Comparison of ENCODE assay signal across 9 mouse cellular contexts in the genomic region with DNA sequence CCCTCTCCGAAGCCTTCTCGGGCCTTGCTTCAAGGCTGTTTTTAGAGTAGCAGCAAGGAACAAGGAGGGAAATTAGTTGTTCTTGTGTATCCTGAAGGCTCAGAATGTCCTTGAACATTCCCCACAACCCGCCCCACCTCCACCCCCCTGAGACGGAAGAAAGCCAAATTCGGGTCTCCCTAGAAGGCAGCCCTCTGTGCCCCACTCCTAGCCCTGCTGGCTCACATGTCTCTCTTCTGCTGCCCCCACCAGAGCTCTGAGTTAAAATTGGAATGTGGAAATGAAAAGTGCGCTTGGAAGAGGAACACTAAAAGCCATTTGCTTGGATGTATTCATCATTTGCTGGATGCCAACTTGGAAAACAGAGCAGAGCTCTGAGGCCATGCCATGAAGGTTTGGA. TPM values are rescaled to one million over a fixed set of nuclear protein-coding genes. Genes with fewer than 3 reads are reported as not detected.
A peak's percentile ranks its signal among the peaks of the same experiment; 100 is the strongest.
DNase-seq lines count a peak whose midpoint lies in the region; ATAC-seq lines count a peak whose summit lies in the region.
"Had no signal": no experiment of that assay in that cellular context is flagged by ENCODE, and none has a peak within 500 bp of the region (broad histone marks: within the 10 kb centered on the region; RNA-seq: fewer than 3 reads in every experiment).

No protein-coding gene starts in this region.

- 0 out of 2 replicates have a peak overlapping the region, but pooled peaks have one; percentile 24 for H3K27ac ChIP-seq in hindbrain, embryonic 11.5 days (ENCODE audit: low read depth, low read length)
- H3K27ac ChIP-seq in hindbrain, embryonic 10.5 days, result no peak overlapping the region
- peak overlapping the region; percentile 87 for H3K27ac ChIP-seq in embryonic facial prominence, embryonic 14.5 days (replicated peaks; ENCODE audit: low read depth, low read length)
- H3K27ac ChIP-seq in midbrain, embryonic 10.5 days (replicated peaks), result peak overlapping the region; percentile 61
- H3K27ac ChIP-seq: neural tube, embryonic 12.5 days had no signal

- no peaks in the 10 kb centered on the region for H3K9me3 ChIP-seq in hindbrain, embryonic 11.5 days (ENCODE audit: control insufficient read depth, low read length)
- H3K9me3 ChIP-seq in hindbrain, embryonic 10.5 days, result no peaks in the 10 kb centered on the region
- no peaks in the 10 kb centered on the region for H3K9me3 ChIP-seq in embryonic facial prominence, embryonic 14.5 days (ENCODE audit: control insufficient read depth, low read length)
- H3K9me3 ChIP-seq in midbrain, embryonic 10.5 days (replicated peaks), result no peaks in the 10 kb centered on the region
- H3K9me3 ChIP-seq: neural tube, embryonic 12.5 days had no signal

- no peaks in the 10 kb centered on the region for H3K36me3 ChIP-seq in hindbrain, embryonic 11.5 days (ENCODE audit: control insufficient read depth, insufficient read depth, low read length)
- H3K36me3 ChIP-seq in hindbrain, embryonic 10.5 days, result no peaks in the 10 kb centered on the region
- no peaks in the 10 kb centered on the region for H3K36me3 ChIP-seq in embryonic facial prominence, embryonic 14.5 days (ENCODE audit: control insufficient read depth, insufficient read depth, low read length)
- no peaks in the 10 kb centered on the region for H3K36me3 ChIP-seq in midbrain, embryonic 10.5 days
- H3K36me3 ChIP-seq: neural tube, embryonic 12.5 days had no signal

- no peaks in the 10 kb centered on the region for H3K4me1 ChIP-seq in hindbrain, embryonic 11.5 days (replicated peaks; ENCODE audit: control insufficient read depth, insufficient read depth, low read length)
- H3K4me1 ChIP-seq in hindbrain, embryonic 10.5 days (replicated peaks), result no peaks in the 10 kb centered on the region
- no peaks in the 10 kb centered on the region for H3K4me1 ChIP-seq in embryonic facial prominence, embryonic 14.5 days (ENCODE audit: control insufficient read depth, insufficient read depth, low read length)
- H3K4me1 ChIP-seq in midbrain, embryonic 10.5 days, result peaks cover 19% of the 10 kb centered on the region
- H3K4me1 ChIP-seq: neural tube, embryonic 12.5 days had no signal

- ATAC-seq in hindbrain, embryonic 11.5 days (ENCODE audit: low FRiP score), result no peak
- peak; percentile 23; the same call in 1 of the 2 replicates for ATAC-seq in embryonic facial prominence, embryonic 14.5 days (ENCODE audit: low read depth)

- WGBS in hindbrain, embryonic 11.5 days, result 44% methylated on average over 6 of the region's 6 CpGs
- 51% methylated on average over 6 of the region's 6 CpGs for WGBS in hindbrain, embryonic 10.5 days
- WGBS in embryonic facial prominence, embryonic 14.5 days, result 43% methylated on average over 6 of the region's 6 CpGs
- WGBS in midbrain, embryonic 10.5 days, result 43% methylated on average over 6 of the region's 6 CpGs

- H3K4me3 ChIP-seq in hindbrain, embryonic 11.5 days (ENCODE audit: low read depth, low read length), result no peak overlapping the region
- no peak overlapping the region for H3K4me3 ChIP-seq in hindbrain, embryonic 10.5 days
- no peak overlapping the region for H3K4me3 ChIP-seq in embryonic facial prominence, embryonic 14.5 days (ENCODE audit: low read depth, low read length)
- no peak overlapping the region for H3K4me3 ChIP-seq in midbrain, embryonic 10.5 days
- H3K4me3 ChIP-seq: neural tube, embryonic 12.5 days had no signal

- H3K4me2 ChIP-seq in hindbrain, embryonic 11.5 days (replicated peaks; ENCODE audit: low read depth, low read length), result no peak overlapping the region
- H3K4me2 ChIP-seq in embryonic facial prominence, embryonic 14.5 days (ENCODE audit: low read depth, low read length), result peak overlapping the region; percentile 11
- H3K4me2 ChIP-seq: neural tube, embryonic 12.5 days had no signal

- H3K27me3 ChIP-seq in hindbrain, embryonic 11.5 days (ENCODE audit: control insufficient read depth, insufficient read depth, low read length), result no peaks in the 10 kb centered on the region
- H3K27me3 ChIP-seq in hindbrain, embryonic 10.5 days (ENCODE audit: insufficient read depth, poor library complexity, severe bottlenecking), result no peaks in the 10 kb centered on the region
- H3K27me3 ChIP-seq in embryonic facial prominence, embryonic 14.5 days (replicated peaks; ENCODE audit: control insufficient read depth, insufficient read depth, low read length), result no peaks in the 10 kb centered on the region
- no peaks in the 10 kb centered on the region for H3K27me3 ChIP-seq in midbrain, embryonic 10.5 days (ENCODE audit: low read depth, poor library complexity, severe bottlenecking)
- H3K27me3 ChIP-seq: neural tube, embryonic 12.5 days had no signal

- DNase-seq in hindbrain, embryonic 11.5 days (ENCODE audit: low spot score), result no peak
- DNase-seq in hindbrain, embryonic 10.5 days (ENCODE audit: low spot score), result no peak
- DNase-seq in Muller cell, postnatal 12 days (ENCODE audit: inconsistent ontology term), result peak; percentile 5
- peak; percentile 35 for DNase-seq in embryonic facial prominence, embryonic 14.5 days (ENCODE audit: low spot score)
- no peak for DNase-seq in midbrain, embryonic 10.5 days (ENCODE audit: low spot score)
- no peak for DNase-seq in right cerebral cortex, postnatal 14 days
- no peak for DNase-seq in cerebellum, postnatal 4 days (ENCODE audit: low spot score in 2 of 2)
- no peak for DNase-seq in adipocyte (ENCODE audit: low spot score)

- H3K9ac ChIP-seq in hindbrain, embryonic 11.5 days (ENCODE audit: low read depth, low read length), result no peak overlapping the region
- no peak overlapping the region for H3K9ac ChIP-seq in embryonic facial prominence, embryonic 14.5 days (ENCODE audit: low read depth, low read length)
- H3K9ac ChIP-seq: neural tube, embryonic 12.5 days had no signal

RNA-seq across cellular contexts. Expression of a gene that starts 46.7 kb away (rescaled TPM):
- 490 and 494 TPM in 2 replicates for polyA plus RNA-seq in hindbrain, embryonic 11.5 days (2014; fragmentation: Nextera tagmentation; extraction: Ambion mirVana)
- polyA plus RNA-seq in hindbrain, embryonic 10.5 days (2016; fragmentation: Nextera tagmentation; extraction: Ambion mirVana), result 333 and 389 TPM in 2 replicates
- polyA plus RNA-seq in embryonic facial prominence, embryonic 14.5 days (2014; fragmentation: Nextera tagmentation; extraction: Ambion mirVana), result 280 and 301 TPM in 2 replicates
- polyA plus RNA-seq in midbrain, embryonic 10.5 days (2016; fragmentation: Nextera tagmentation; extraction: Ambion mirVana), result 327 and 360 TPM in 2 replicates

RNA-seq across cellular contexts. Expression of a gene that starts 59.7 kb away (rescaled TPM):
- not detected in 2 replicates for polyA plus RNA-seq in hindbrain, embryonic 11.5 days (2014; fragmentation: Nextera tagmentation; extraction: Ambion mirVana)
- not detected in 2 replicates for polyA plus RNA-seq in hindbrain, embryonic 10.5 days (2016; fragmentation: Nextera tagmentation; extraction: Ambion mirVana)
- not detected in 2 replicates for polyA plus RNA-seq in embryonic facial prominence, embryonic 14.5 days (2014; fragmentation: Nextera tagmentation; extraction: Ambion mirVana)
- not detected in 2 replicates for polyA plus RNA-seq in midbrain, embryonic 10.5 days (2016; fragmentation: Nextera tagmentation; extraction: Ambion mirVana)
- polyA plus RNA-seq: neural tube, embryonic 12.5 days had no signal

Comparison
In these comparisons a context has a peak if more than half of its experiments do, and no peak if none do; other contexts are left out.
1. DNase-seq: peak in Muller cell, postnatal 12 days (single experiment) and embryonic facial prominence, embryonic 14.5 days (single experiment); none in hindbrain, embryonic 11.5 days (single experiment), hindbrain, embryonic 10.5 days (single experiment), midbrain, embryonic 10.5 days (single experiment), right cerebral cortex, postnatal 14 days (single experiment), cerebellum, postnatal 4 days (0 of 2) and adipocyte (single experiment).